Mouse (Mus musculus) ES-E14 (cell line): ENCODE measurements around the gene Cbfa2t3. TPM values are rescaled to one million over a fixed set of nuclear protein-coding genes. Genes with fewer than 3 reads are reported as not detected.

ENCODE experiments used
- DNase-seq: peaks from one replicate; pipeline ENCODE4 v3.0.0-alpha.2; 2013; ENCODE audit warnings: low read depth, low spot score
- H3K27ac ChIP-seq: 2 replicates; pipeline ENCODE4 v1.5.1; 2012; ENCODE audit warnings: low read depth, mild to moderate bottlenecking, low read length, moderate library complexity, mixed read lengths; ENCODE audit not compliant: poor library complexity, insufficient read depth, severe bottlenecking
- H3K36me3 ChIP-seq: 2 replicates; pipeline ENCODE4 v1.6.1; 2012; ENCODE audit warnings: mild to moderate bottlenecking, low read length, moderate library complexity, mixed read lengths; ENCODE audit not compliant: control insufficient read depth, poor library complexity, insufficient read depth, severe bottlenecking
- H3K4me1 ChIP-seq, 2 experiments: fragments of 150-350 bp in 1 of 2; sonication (generic) in 1 of 2; 2 replicates each; pipeline ENCODE4 v1.6.1; 2012; ENCODE audit warnings: low read length in 2 of 2, mild to moderate bottlenecking in 1 of 2, mixed read lengths in 1 of 2; ENCODE audit not compliant: control insufficient read depth in 2 of 2, insufficient read depth in 2 of 2, poor library complexity in 1 of 2
- H3K4me3 ChIP-seq, 2 experiments: fragments of 150-350 bp in 1 of 2; sonication (generic) in 1 of 2; 2 replicates each; pipeline ENCODE4 v1.5.1; 2012; ENCODE audit warnings: low read length in 2 of 2, low read depth in 1 of 2, mild to moderate bottlenecking in 1 of 2, mixed read lengths in 1 of 2; ENCODE audit not compliant: insufficient read depth in 1 of 2, poor library complexity in 1 of 2, severe bottlenecking in 1 of 2
- H3K9ac ChIP-seq: 2 replicates; pipeline ENCODE4 v1.6.1; 2012; ENCODE audit warnings: low read depth, mild to moderate bottlenecking, low read length, mixed read lengths; ENCODE audit not compliant: poor library complexity, insufficient read depth, severe bottlenecking
- H3K9me3 ChIP-seq: fragments of 150-350 bp; sonication (generic); 2 replicates; pipeline ENCODE4 v1.6.1; 2012; ENCODE audit warnings: low read depth, mild to moderate bottlenecking, low read length; ENCODE audit not compliant: control insufficient read depth, insufficient read depth
- CHD2 ChIP-seq: IDR thresholded peaks from 2 replicates; pipeline ENCODE4 v1.6.1; 2014; ENCODE audit warnings: mild to moderate bottlenecking, low read depth, low read length, inconsistent platforms
- HCFC1 ChIP-seq: IDR thresholded peaks from 2 replicates; pipeline ENCODE4 v1.6.1; 2012; ENCODE audit warnings: low read length, inconsistent platforms, borderline replicate concordance; ENCODE audit not compliant: insufficient read depth
- MAFK ChIP-seq: IDR thresholded peaks from 2 replicates; pipeline ENCODE4 v1.6.1; 2014; ENCODE audit warnings: mild to moderate bottlenecking, low read depth, low read length, inconsistent platforms; ENCODE audit not compliant: insufficient read depth
- ZC3H11A ChIP-seq: IDR thresholded peaks from 2 replicates; pipeline ENCODE4 v1.6.1; 2012; ENCODE audit warnings: low read depth, mild to moderate bottlenecking, inconsistent platforms, low read length, borderline replicate concordance
- ZNF384 ChIP-seq: IDR thresholded peaks from 2 replicates; pipeline ENCODE4 v1.6.1; 2012; ENCODE audit warnings: low read depth, low read length, inconsistent platforms
- in situ Hi-C, 2 experiments: fragments of 600-800 bp; cut with MboI; formaldehyde crosslinking; loops; one replicate each; pipeline ENCODE4 v1.15.1; 2025; ENCODE audit warnings: low sequenced_read_pairs in 2 of 2, inconsistent platforms in 1 of 2; ENCODE audit not compliant: unreplicated experiment in 2 of 2
- total RNA-seq: library from RNA; depleted of rRNA; stranded (reverse); fragments of 300-350 nt; gene quantifications from 2 replicates; pipeline ENCODE4 v1.2.3, GENCODE M21; 2012

Cbfa2t3 gene
- total RNA-seq, 1 experiment: 0.36 TPM

DNA sequence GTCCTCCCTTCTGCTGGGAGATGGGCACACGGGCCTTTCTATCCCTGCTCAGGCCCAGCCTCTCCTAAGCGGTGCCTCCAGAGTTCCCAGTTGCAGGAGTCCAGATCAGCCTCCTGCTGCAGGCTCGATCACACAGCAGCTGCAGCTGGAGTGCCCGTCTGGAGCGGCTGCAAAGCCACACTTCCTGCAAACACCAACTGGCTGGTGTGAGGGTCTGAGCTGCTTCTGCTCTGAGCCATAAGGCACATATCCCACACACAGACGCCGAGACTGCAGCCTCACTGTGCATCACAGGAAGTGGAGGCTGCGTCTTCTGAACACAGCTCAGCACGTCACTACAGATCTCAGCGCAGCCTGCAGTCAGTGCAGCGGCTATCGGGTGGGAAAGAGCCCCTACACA, 32.1 kb downstream of the Cbfa2t3 start:
- H3K9ac ChIP-seq: no peak overlapping the region

DNA sequence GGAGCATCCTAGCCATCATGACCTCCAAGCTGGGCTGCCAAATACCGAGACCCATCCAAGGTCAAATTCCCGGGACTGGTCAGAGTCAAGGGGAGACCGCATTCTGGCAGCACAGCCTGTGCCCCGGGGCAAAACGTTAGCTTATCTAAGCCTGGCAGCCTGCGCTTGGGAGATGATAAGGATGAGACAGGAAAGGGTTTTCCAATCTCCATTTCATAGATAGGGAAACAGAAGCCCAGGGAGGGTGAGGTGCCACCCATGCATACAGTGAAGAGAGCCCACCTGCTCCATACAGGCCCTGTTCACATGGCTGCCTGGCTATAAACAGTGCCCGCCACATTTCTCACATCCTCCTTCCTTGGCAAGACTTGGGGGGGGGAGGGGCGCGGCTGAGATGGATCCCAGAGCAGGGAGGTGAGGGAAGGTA, 32.6 kb downstream of the Cbfa2t3 start:
- H3K9ac ChIP-seq: no peak overlapping the region

More for the DNA sequence above, 32.1 kb downstream of the Cbfa2t3 start:
- in situ Hi-C loops: no loop called here
- TF ChIP-seq MAFK: no peak
- no peak for TF ChIP-seq HCFC1
- TF ChIP-seq CHD2: no peak
- TF ChIP-seq ZNF384: no peak
- no peak for TF ChIP-seq ZC3H11A
- Histone ChIP-seq H3K4me1 (no peaks in the 10 kb centered on the region), H3K4me3 (peak overlapping the region in 1 of 2 experiments; percentile 0; a peak in 1 of 4 replicates), H3K9me3 (no peaks in the 10 kb centered on the region), H3K27ac (no peak overlapping the region), H3K36me3 (no peaks in the 10 kb centered on the region)
- no peak for DNase-seq

DNA sequence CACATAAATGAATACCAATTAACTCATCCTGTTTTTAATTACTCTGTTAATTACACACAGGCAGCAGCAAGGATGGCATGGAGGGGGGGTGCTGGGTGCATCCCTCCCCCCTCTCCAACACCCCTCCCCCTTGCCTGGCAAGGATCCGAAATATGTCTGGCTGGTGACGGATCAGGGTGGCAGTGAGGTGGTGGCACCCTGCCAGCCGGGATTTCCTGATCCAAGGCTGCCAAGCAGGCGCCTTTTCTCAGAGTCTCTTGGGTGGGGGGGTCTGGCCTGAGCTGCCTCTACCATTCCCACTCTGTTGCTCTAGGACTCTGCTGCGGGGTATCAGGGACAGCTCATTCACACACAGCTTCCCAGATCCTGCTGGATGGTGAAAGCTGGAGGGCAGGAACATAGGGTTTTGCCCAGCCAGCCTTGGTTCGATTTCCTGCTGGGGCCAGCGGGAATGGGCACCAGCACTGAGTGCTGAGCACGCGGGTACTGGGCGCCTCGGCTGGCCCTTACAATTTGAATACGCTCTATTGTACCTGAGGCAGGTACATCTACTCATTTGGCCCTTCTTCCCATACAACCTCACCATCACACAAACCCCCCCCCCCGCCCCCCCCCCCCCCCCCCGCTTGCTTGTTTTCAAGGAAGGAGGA, 33.1 kb downstream of the Cbfa2t3 start:
- no peaks in the 10 kb centered on the region for H3K9me3 ChIP-seq
- H3K36me3 ChIP-seq: no peaks in the 10 kb centered on the region
- in situ Hi-C loops: no loop called here
- no peak overlapping the region for H3K4me3 ChIP-seq
- no peak overlapping the region for H3K9ac ChIP-seq
- H3K27ac ChIP-seq: no peak overlapping the region
- H3K4me1 ChIP-seq: no peaks in the 10 kb centered on the region
- TF ChIP-seq ZC3H11A: no peak
- no peak for TF ChIP-seq MAFK
- TF ChIP-seq HCFC1: no peak
- TF ChIP-seq ZNF384: no peak
- no peak for TF ChIP-seq CHD2
- DNase-seq: no peak

More for the DNA sequence above, 32.6 kb downstream of the Cbfa2t3 start:
- DNase-seq: no peak
- Histone ChIP-seq H3K36me3 (no peaks in the 10 kb centered on the region), H3K9me3 (no peaks in the 10 kb centered on the region), H3K4me3 (no peak overlapping the region), H3K4me1 (no peaks in the 10 kb centered on the region), H3K27ac (no peak overlapping the region)
- TF ChIP-seq ZC3H11A (no peak), CHD2 (no peak), ZNF384 (no peak), MAFK (no peak), HCFC1 (no peak)
- in situ Hi-C loops: no loop called here

- in situ Hi-C loops: no loop called here
- DNase-seq: no peak
- Histone ChIP-seq H3K9ac (no peak overlapping the region), H3K36me3 (no peaks in the 10 kb centered on the region), H3K9me3 (no peaks in the 10 kb centered on the region), H3K4me3 (no peak overlapping the region), H3K4me1 (no peaks in the 10 kb centered on the region), H3K27ac (no peak overlapping the region)
- TF ChIP-seq HCFC1 (no peak), CHD2 (no peak), ZNF384 (no peak), MAFK (no peak), ZC3H11A (no peak)
Measured at GRCm38 (mm10) chr8:122665221-122665620, 33.7 kb downstream of the Cbfa2t3 start.
